8 mouse cellular contexts compared by ENCODE assay signal in genomic region chr8:79397705-79398250, GRCm38 (mm10). TPM values are rescaled to one million over a fixed set of nuclear protein-coding genes. Genes with fewer than 3 reads are reported as not detected.
DNase-seq lines count a peak whose midpoint lies in the region; ATAC-seq lines count a peak whose summit lies in the region.

No protein-coding gene starts in this region.

- peak overlapping the region; percentile 96 for H3K9ac ChIP-seq in embryonic facial prominence, embryonic 13.5 days
- H3K9ac ChIP-seq in intestine, embryonic 14.5 days (ENCODE audit: low read length): peak overlapping the region; percentile 96

- DNase-seq in embryo, embryonic 10.5 days (ENCODE audit: low spot score): peak; percentile 62
- no peak for DNase-seq in embryo, embryonic 10 days (ENCODE audit: low spot score)
- peak; percentile 51 for DNase-seq in 416B (ENCODE audit: low read depth)
- DNase-seq in intestine, embryonic 14.5 days (ENCODE audit: low spot score): no peak
- peak; percentile 23 for DNase-seq in midbrain, embryonic 10.5 days (ENCODE audit: low spot score)
- DNase-seq in natural killer cell, adult 2 months (ENCODE audit: low spot score in 2 of 2): no peak
- no peak for DNase-seq in frontal cortex, adult 2 months (ENCODE audit: extremely low spot score in 1 of 2, low spot score in 1 of 2)

- H3K4me1 ChIP-seq in embryonic facial prominence, embryonic 13.5 days: peaks cover 37% of the 10 kb centered on the region
- peaks cover 25% of the 10 kb centered on the region for H3K4me1 ChIP-seq in intestine, embryonic 14.5 days (replicated peaks; ENCODE audit: control insufficient read depth, insufficient read depth, low read length)
- H3K4me1 ChIP-seq in midbrain, embryonic 10.5 days: peaks cover 40% of the 10 kb centered on the region

- no peaks in the 10 kb centered on the region for H3K36me3 ChIP-seq in embryonic facial prominence, embryonic 13.5 days
- 0 out of 2 replicates have a peak, but pooled peaks cover 2% of the 10 kb centered on the region for H3K36me3 ChIP-seq in intestine, embryonic 14.5 days (ENCODE audit: control insufficient read depth, insufficient read depth, low read length)
- H3K36me3 ChIP-seq in midbrain, embryonic 10.5 days: 0 out of 2 replicates have a peak, but pooled peaks cover 6% of the 10 kb centered on the region

- 6% methylated on average over 7 of the region's 7 CpGs for WGBS in embryonic facial prominence, embryonic 13.5 days
- WGBS in intestine, embryonic 14.5 days: 15% methylated on average over 7 of the region's 7 CpGs
- 32% methylated on average over 7 of the region's 7 CpGs for WGBS in midbrain, embryonic 10.5 days

- H3K4me3 ChIP-seq in embryonic facial prominence, embryonic 13.5 days: peak overlapping the region; percentile 79
- H3K4me3 ChIP-seq in intestine, embryonic 14.5 days (ENCODE audit: low read depth, low read length): peak overlapping the region; percentile 86
- H3K4me3 ChIP-seq in midbrain, embryonic 10.5 days: peak overlapping the region; percentile 97

- H3K27ac ChIP-seq in embryonic facial prominence, embryonic 13.5 days: peak overlapping the region; percentile 98
- peak overlapping the region; percentile 99 for H3K27ac ChIP-seq in intestine, embryonic 14.5 days (ENCODE audit: low read depth)
- H3K27ac ChIP-seq in midbrain, embryonic 10.5 days (replicated peaks): peak overlapping the region; percentile 99

- peak overlapping the region; percentile 72 for H3K4me2 ChIP-seq in embryonic facial prominence, embryonic 13.5 days
- peak overlapping the region; percentile 65 for H3K4me2 ChIP-seq in intestine, embryonic 14.5 days (ENCODE audit: low read length)

- no peaks in the 10 kb centered on the region for H3K27me3 ChIP-seq in embryonic facial prominence, embryonic 13.5 days
- H3K27me3 ChIP-seq in intestine, embryonic 14.5 days (replicated peaks; ENCODE audit: control insufficient read depth, insufficient read depth, low read length): no peaks in the 10 kb centered on the region
- H3K27me3 ChIP-seq in midbrain, embryonic 10.5 days (ENCODE audit: low read depth, poor library complexity, severe bottlenecking): no peaks in the 10 kb centered on the region

- ATAC-seq in embryonic facial prominence, embryonic 13.5 days (ENCODE audit: insufficient number of reproducible peaks, insufficient read depth, low FRiP score, low TSS enrichment, low read depth): no peak
- no peak for ATAC-seq in intestine, embryonic 14.5 days (replicated peaks; ENCODE audit: low FRiP score, low TSS enrichment, low read depth)

- no peaks in the 10 kb centered on the region for H3K9me3 ChIP-seq in embryonic facial prominence, embryonic 13.5 days
- H3K9me3 ChIP-seq in intestine, embryonic 14.5 days (ENCODE audit: control insufficient read depth, low read length): no peaks in the 10 kb centered on the region
- H3K9me3 ChIP-seq in midbrain, embryonic 10.5 days (replicated peaks): no peaks in the 10 kb centered on the region

RNA-seq across cellular contexts. Expression of gene Smad1, which starts 1.5 kb away (rescaled TPM):
- polyA plus RNA-seq in embryonic facial prominence, embryonic 13.5 days (2015; fragmentation: Nextera tagmentation; extraction: Ambion mirVana): 53.9 and 58.0 TPM in 2 replicates
- 52.3 and 59.1 TPM in 2 replicates for polyA plus RNA-seq in intestine, embryonic 14.5 days (2014; fragmentation: Nextera tagmentation; extraction: Ambion mirVana)
- polyA plus RNA-seq in midbrain, embryonic 10.5 days (2016; fragmentation: Nextera tagmentation; extraction: Ambion mirVana): 36.1 and 39.0 TPM in 2 replicates
- 24.3 and 26.3 TPM in 2 replicates for polyA plus RNA-seq in frontal cortex, adult 2 months (2012; rRNA removed)

Comparison
In these comparisons a context has a peak if more than half of its experiments do, and no peak if none do; other contexts are left out.
1. DNase-seq: peak in embryo, embryonic 10.5 days (single experiment), 416B (single experiment) and midbrain, embryonic 10.5 days (single experiment); none in embryo, embryonic 10 days (single experiment), intestine, embryonic 14.5 days (single experiment), natural killer cell, adult 2 months (0 of 2) and frontal cortex, adult 2 months (0 of 2).
2. Peak in every context shown above with its lines, with median percentiles within 50 percentile points of each other: H3K27ac ChIP-seq and H3K4me3 ChIP-seq.